Mouse (Mus musculus) small intestine, adult 2 months (tissue): ENCODE results near the gene Tsacc.

Experiments used
- CTCF ChIP-seq: fragments of 200-500 bp; IDR thresholded peaks from 2 replicates; pipeline ENCODE4 v1.5.1; 2012; ENCODE audit warnings: low read depth, mild to moderate bottlenecking, control low read depth, inconsistent platforms, low read length, moderate library complexity, mixed read lengths; ENCODE audit not compliant: insufficient replicate concordance, insufficient read length; ENCODE audit errors: extremely low read depth
- POLR2A ChIP-seq: fragments of 200-500 bp; IDR thresholded peaks from 2 replicates; pipeline ENCODE4 v1.6.1; 2012; ENCODE audit warnings: low read depth, mild to moderate bottlenecking, control low read depth, inconsistent platforms, low read length, moderate library complexity

GRCm38 (mm10) chr3:88291970-88292369 lies 4.8 kb downstream of the Tsacc start:
- TF ChIP-seq CTCF (peak; percentile 35; the same call in 1 of the 2 replicates), POLR2A (no peak)
